Mouse (Mus musculus) embryonic facial prominence, embryonic 12.5 days (tissue): Measurements from ENCODE around the gene Ptcra. TPM values are rescaled to one million over a fixed set of nuclear protein-coding genes. Genes with fewer than 3 reads are reported as not detected.
"Not testable (repeated sequence)": the region's sequence is repeated elsewhere in the genome, so short reads cannot be mapped to it uniquely, and the experiment has no call there.

ENCODE experiments used
- ATAC-seq: fragments of 200-750 bp; cut with Nextera tagmentation; 2 replicates; pipeline ENCODE4 v1.8.0; 2017; ENCODE audit not compliant: insufficient number of reproducible peaks, insufficient read depth, low FRiP score, low TSS enrichment
- H3K27ac ChIP-seq: fragments of 300-500 bp; sonication (generic); 2 replicates; pipeline ENCODE4 v1.5.1; 2016; ENCODE audit warnings: mild to moderate bottlenecking
- H3K27me3 ChIP-seq: fragments of 300-500 bp; sonication (generic); 2 replicates; pipeline ENCODE4 v1.6.1; 2016; ENCODE audit warnings: mild to moderate bottlenecking, moderate library complexity
- H3K36me3 ChIP-seq: fragments of 300-500 bp; sonication (generic); 2 replicates; pipeline ENCODE4 v1.6.1; 2016; ENCODE audit warnings: mild to moderate bottlenecking
- H3K4me1 ChIP-seq: fragments of 300-500 bp; sonication (generic); 2 replicates; pipeline ENCODE4 v1.6.1; 2016
- H3K4me2 ChIP-seq: fragments of 300-500 bp; sonication (generic); replicated peaks from 2 replicates; pipeline ENCODE4 v1.6.1; 2016; ENCODE audit warnings: mild to moderate bottlenecking, moderate library complexity
- H3K4me3 ChIP-seq: fragments of 300-500 bp; sonication (generic); 2 replicates; pipeline ENCODE4 v1.5.1; 2016; ENCODE audit warnings: mild to moderate bottlenecking
- H3K9ac ChIP-seq: fragments of 300-500 bp; sonication (generic); 2 replicates; pipeline ENCODE4 v1.6.1; 2016; ENCODE audit warnings: mild to moderate bottlenecking, moderate library complexity
- H3K9me3 ChIP-seq: fragments of 300-500 bp; sonication (generic); 2 replicates; pipeline ENCODE4 v1.6.1; 2016; ENCODE audit warnings: mild to moderate bottlenecking, moderate library complexity
- WGBS: fragments of 180-500 bp; shearing (Covaris S2); methylation state at CpG from one replicate; pipeline ENCODE4 v1.1.7; 2016; 5-methylcytosine and 5-hydroxymethylcytosine counted together
- polyA plus RNA-seq: library from polyadenylated mRNA; unstranded; fragments of >200 nt; fragmentation: Nextera tagmentation; extraction: Ambion mirVana; gene quantifications from 2 replicates; pipeline ENCODE4 v1.2.1, GENCODE M21; 2016

Gene Ptcra
- polyA plus RNA-seq: 0.41 and 0.47 TPM in 2 replicates

- Histone ChIP-seq H3K4me2 (no peak within 1 kb of the TSS), H3K9ac (no peak within 1 kb of the TSS), H3K27ac (no peak within 1 kb of the TSS), H3K27me3 (no peaks in the 10 kb centered on the region), H3K9me3 (no peaks in the 10 kb centered on the region), H3K4me1 (no peaks in the 10 kb centered on the region), H3K36me3 (no peaks in the 10 kb centered on the region), H3K4me3 (no peak within 1 kb of the TSS)
- ATAC-seq: no peak
- 53% methylated on average over 2 of the region's 2 CpGs for WGBS
Observed at GRCm38 (mm10) chr17:46763544-46763943, at the start of gene Ptcra. TSS of gene Ptcra (minus strand) at chr17:46763712.

GRCm38 (mm10) chr17:46812442-46812841 is 48.9 kb upstream of the Ptcra start:
- ATAC-seq: no peak
- Histone ChIP-seq H3K27ac (no peak overlapping the region), H3K36me3 (peaks cover 31% of the 10 kb centered on the region), H3K9ac (no peak overlapping the region), H3K27me3 (no peaks in the 10 kb centered on the region), H3K4me2 (no peak overlapping the region), H3K4me1 (no peaks in the 10 kb centered on the region), H3K9me3 (no peaks in the 10 kb centered on the region), H3K4me3 (no peak overlapping the region)
- 80% methylated on average over 1 of the region's 1 CpGs for WGBS

GRCm38 (mm10) chr17:46810672-46811071 is 47.2 kb upstream of the Ptcra start:
- H3K36me3 ChIP-seq: peaks cover 47% of the 10 kb centered on the region
- H3K4me2 ChIP-seq: no peak overlapping the region
- no peaks in the 10 kb centered on the region for H3K4me1 ChIP-seq
- no peak overlapping the region for H3K4me3 ChIP-seq
- no peak overlapping the region for H3K9ac ChIP-seq
- H3K27ac ChIP-seq: no peak overlapping the region
- ATAC-seq: no peak
- no peaks in the 10 kb centered on the region for H3K9me3 ChIP-seq
- 87% methylated on average over 3 of the region's 3 CpGs for whole genome bisulfite sequencing
- no peaks in the 10 kb centered on the region for H3K27me3 ChIP-seq

- Histone ChIP-seq H3K27me3 (no peaks in the 10 kb centered on the region), H3K27ac (no peak overlapping the region), H3K4me1 (no peaks in the 10 kb centered on the region), H3K4me2 (no peak overlapping the region), H3K36me3 (peaks cover 48% of the 10 kb centered on the region), H3K4me3 (no peak overlapping the region), H3K9ac (no peak overlapping the region), H3K9me3 (no peaks in the 10 kb centered on the region)
- no peak for ATAC-seq
- 89% methylated on average over 6 of the region's 6 CpGs for WGBS
Observed at GRCm38 (mm10) chr17:46809131-46809830, 45.8 kb upstream of the Ptcra start.

GRCm38 (mm10) chr17:46808376-46808775 is 44.9 kb upstream of the Ptcra start:
- ATAC-seq: no peak
- peaks cover 45% of the 10 kb centered on the region for H3K36me3 ChIP-seq
- WGBS: 88% methylated on average over 10 of the region's 10 CpGs

GRCm38 (mm10) chr17:46801761-46802160 is 38.2 kb upstream of the Ptcra start:
- H3K27ac ChIP-seq: no peak overlapping the region
- no peaks in the 10 kb centered on the region for H3K27me3 ChIP-seq
- H3K4me2 ChIP-seq: no peak overlapping the region
- ATAC-seq: no peak
- 83% methylated on average over 6 of the region's 6 CpGs for WGBS
- H3K9ac ChIP-seq: no peak overlapping the region
- H3K4me1 ChIP-seq: 0 out of 2 replicates have a peak, but pooled peaks cover under 1% of the 10 kb centered on the region
- H3K36me3 ChIP-seq: peaks cover 43% of the 10 kb centered on the region
- H3K9me3 ChIP-seq: no peaks in the 10 kb centered on the region
- H3K4me3 ChIP-seq: no peak overlapping the region

More at GRCm38 (mm10) chr17:46808376-46808775, 44.9 kb upstream of the Ptcra start:
- no peak overlapping the region for H3K27ac ChIP-seq
- no peak overlapping the region for H3K9ac ChIP-seq
- no peak overlapping the region for H3K4me2 ChIP-seq
- no peak overlapping the region for H3K4me3 ChIP-seq
- H3K27me3 ChIP-seq: no peaks in the 10 kb centered on the region
- no peaks in the 10 kb centered on the region for H3K4me1 ChIP-seq
- no peaks in the 10 kb centered on the region for H3K9me3 ChIP-seq

- Histone ChIP-seq H3K4me2 (no peak overlapping the region), H3K36me3 (peaks cover 28% of the 10 kb centered on the region), H3K9ac (no peak overlapping the region), H3K9me3 (no peaks in the 10 kb centered on the region), H3K27me3 (no peaks in the 10 kb centered on the region), H3K27ac (no peak overlapping the region), H3K4me1 (0 out of 2 replicates have a peak, but pooled peaks cover 4% of the 10 kb centered on the region), H3K4me3 (no peak overlapping the region)
- 80% methylated on average over 10 of the region's 10 CpGs for WGBS
- ATAC-seq: no peak
Observed at GRCm38 (mm10) chr17:46799680-46800079, 36.2 kb upstream of the Ptcra start.

- no peak overlapping the region for H3K4me2 ChIP-seq
- H3K9ac ChIP-seq: no peak overlapping the region
- H3K27ac ChIP-seq: no peak overlapping the region
- no peak overlapping the region for H3K4me3 ChIP-seq
- H3K9me3 ChIP-seq: no peaks in the 10 kb centered on the region
- 0 out of 2 replicates have a peak, but pooled peaks cover 4% of the 10 kb centered on the region for H3K4me1 ChIP-seq
- WGBS: 8% methylated on average over 8 of the region's 8 CpGs
- peak; percentile 28; the same call in 1 of the 2 replicates for ATAC-seq
- H3K36me3 ChIP-seq: peaks cover 21% of the 10 kb centered on the region
- no peaks in the 10 kb centered on the region for H3K27me3 ChIP-seq
Observed at GRCm38 (mm10) chr17:46797386-46797785, 33.9 kb upstream of the Ptcra start.

- Histone ChIP-seq H3K4me2 (no peak overlapping the region), H3K27ac (no peak overlapping the region), H3K9ac (no peak overlapping the region), H3K4me1 (0 out of 2 replicates have a peak, but pooled peaks cover 4% of the 10 kb centered on the region), H3K4me3 (no peak overlapping the region), H3K27me3 (no peaks in the 10 kb centered on the region), H3K36me3 (peaks cover 21% of the 10 kb centered on the region), H3K9me3 (no peaks in the 10 kb centered on the region)
- 74% methylated on average over 4 of the region's 4 CpGs for WGBS
- ATAC-seq: no peak
Observed at GRCm38 (mm10) chr17:46796743-46797142, 33.2 kb upstream of the Ptcra start.

GRCm38 (mm10) chr17:46792963-46793362 is 29.5 kb upstream of the Ptcra start:
- no peaks in the 10 kb centered on the region for H3K36me3 ChIP-seq
- H3K4me2 ChIP-seq: no peak overlapping the region
- 0 out of 2 replicates have a peak, but pooled peaks cover 4% of the 10 kb centered on the region for H3K4me1 ChIP-seq
- no peaks in the 10 kb centered on the region for H3K27me3 ChIP-seq
- no peak overlapping the region for H3K27ac ChIP-seq
- H3K4me3 ChIP-seq: no peak overlapping the region
- no peaks in the 10 kb centered on the region for H3K9me3 ChIP-seq
- no peak for ATAC-seq
- H3K9ac ChIP-seq: no peak overlapping the region
- WGBS: 82% methylated on average over 2 of the region's 2 CpGs

GRCm38 (mm10) chr17:46787974-46788373 is 24.5 kb upstream of the Ptcra start:
- not testable (repeated sequence) for ATAC-seq, H3K9ac ChIP-seq, H3K4me1 ChIP-seq, H3K4me3 ChIP-seq, H3K27me3 ChIP-seq, H3K27ac ChIP-seq, H3K4me2 ChIP-seq, H3K36me3 ChIP-seq, H3K9me3 ChIP-seq
- 74% methylated on average over 2 of the region's 2 CpGs for WGBS

GRCm38 (mm10) chr17:46786952-46787351 is 23.4 kb upstream of the Ptcra start:
- no peak for ATAC-seq
- Histone ChIP-seq H3K27ac (no peak overlapping the region), H3K27me3 (no peaks in the 10 kb centered on the region), H3K4me3 (no peak overlapping the region), H3K4me1 (no peaks in the 10 kb centered on the region), H3K9ac (no peak overlapping the region), H3K9me3 (no peaks in the 10 kb centered on the region), H3K36me3 (no peaks in the 10 kb centered on the region), H3K4me2 (no peak overlapping the region)
- 89% methylated on average over 5 of the region's 5 CpGs for WGBS
